Mouse (Mus musculus): ENCODE measurements around the gene Kat8.
A peak's percentile ranks its signal among the peaks of the same experiment; 100 is the strongest.
"Not testable (repeated sequence)": the region's sequence is repeated elsewhere in the genome, so short reads cannot be mapped to it uniquely, and the experiment has no call there.

Kat8 gene

DNA sequence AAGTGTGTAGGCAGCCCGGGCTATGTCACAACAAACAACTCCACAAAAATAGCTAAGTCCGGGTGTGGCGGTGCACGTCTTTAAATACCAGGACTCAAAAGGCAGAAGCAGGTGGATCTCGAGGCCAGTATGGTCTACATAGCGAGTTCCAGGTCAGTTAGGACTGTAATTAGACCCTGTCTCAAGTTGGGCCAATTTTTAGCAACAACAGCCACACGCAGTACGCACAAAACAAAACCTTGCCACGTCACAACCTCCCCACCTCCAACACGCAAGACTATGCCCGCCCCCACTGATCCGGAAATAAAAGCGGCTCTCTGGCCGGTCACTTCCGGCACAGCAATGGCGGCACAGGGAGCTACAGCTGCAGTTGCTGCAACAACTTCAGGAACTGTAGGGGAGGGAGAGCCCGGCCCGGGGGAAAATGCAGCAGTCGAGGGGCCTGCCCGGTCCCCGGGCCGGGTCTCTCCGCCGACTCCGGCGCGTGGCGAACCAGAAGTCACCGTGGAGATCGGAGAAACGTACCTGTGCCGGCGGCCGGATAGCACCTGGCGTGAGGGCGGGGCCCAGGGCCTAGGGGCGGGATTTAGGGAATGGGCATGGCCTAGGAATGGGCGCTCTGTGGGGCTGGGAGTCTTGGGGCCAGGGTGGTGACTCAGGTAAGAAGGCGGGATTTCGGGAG, at the start of gene Kat8:
Gene Kat8, plus strand, starts transcription at position 327 of the 682 bp plus-strand sequence.
- peak; percentile 85 to 88 for DNase-seq (ENCODE audit: low spot score in 2 of 2)

DNA sequence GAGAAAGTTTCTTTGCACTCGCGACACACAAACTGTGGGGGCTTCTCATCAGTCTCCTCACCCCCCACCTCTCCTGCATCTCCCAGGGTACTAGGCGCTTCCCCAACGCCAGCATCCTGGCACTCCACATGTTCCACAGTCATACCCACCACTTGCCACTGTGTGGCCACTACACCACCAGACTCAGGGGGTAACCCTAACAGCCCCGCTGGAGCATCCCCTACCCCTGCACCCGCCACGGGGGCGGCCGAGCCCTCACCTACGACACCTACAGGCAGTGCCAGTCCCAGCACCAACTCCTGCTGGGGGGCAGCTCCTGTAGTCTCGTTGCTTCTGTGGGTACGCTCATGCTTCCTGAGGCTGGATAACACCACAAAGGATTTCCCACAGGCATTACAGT, 45.9 kb upstream of the Kat8 start:
- DNase-seq (ENCODE audit: low spot score in 2 of 2), result no peak

DNA sequence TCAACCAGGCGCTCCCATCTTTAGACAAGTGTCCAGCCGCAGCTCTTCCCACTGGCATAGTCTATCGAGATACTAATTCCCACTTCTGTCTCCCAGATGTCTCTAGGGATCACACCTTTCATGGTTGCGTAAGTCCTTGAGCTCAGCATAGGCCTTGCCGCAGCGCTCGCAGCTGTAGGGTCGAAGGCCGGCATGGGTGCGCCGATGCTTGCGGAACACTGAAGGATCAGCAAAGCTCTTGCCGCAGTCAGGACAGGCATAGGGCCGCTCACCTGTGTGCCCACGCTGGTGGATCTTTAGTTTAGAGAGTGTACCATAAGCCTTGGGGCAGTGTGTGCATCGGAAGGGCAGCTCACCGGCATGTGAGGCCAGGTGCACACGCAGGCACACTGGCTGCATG, 44.7 kb upstream of the Kat8 start:
- no peak for DNase-seq (ENCODE audit: low spot score in 2 of 2)

DNA sequence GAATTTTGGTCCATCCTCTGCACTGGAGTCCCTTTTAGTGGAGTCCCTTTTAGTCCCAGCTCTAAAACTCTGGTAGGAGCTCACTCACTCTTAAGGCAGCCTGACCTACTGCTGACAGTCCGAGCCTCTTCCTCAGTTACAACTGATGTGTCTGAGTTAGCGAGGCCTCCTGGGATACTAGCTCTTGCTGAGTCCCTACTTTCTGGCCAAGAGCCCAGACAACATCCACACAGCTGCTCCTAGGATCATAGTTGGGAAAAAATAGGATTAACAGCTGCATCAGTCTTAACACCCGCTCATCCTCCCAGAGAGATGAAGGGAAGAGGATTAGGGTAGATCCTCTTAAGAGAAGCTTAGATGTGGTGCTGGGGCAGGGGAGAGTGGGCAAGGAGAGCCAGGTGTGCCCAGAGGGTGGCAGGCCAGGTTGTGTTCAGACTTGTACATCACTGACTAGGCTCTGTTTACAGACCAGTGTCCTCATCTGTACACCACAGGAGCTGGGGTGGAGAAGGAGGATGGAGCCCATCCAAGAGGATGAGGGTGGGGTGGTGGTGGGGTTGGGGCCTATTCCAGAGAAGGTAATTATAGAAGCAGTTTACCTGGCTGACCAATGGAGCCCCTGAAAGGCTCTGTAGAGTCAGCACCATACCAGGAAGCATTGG, 43.0 kb upstream of the Kat8 start:
- no peak for DNase-seq (ENCODE audit: low spot score in 2 of 2)

DNA sequence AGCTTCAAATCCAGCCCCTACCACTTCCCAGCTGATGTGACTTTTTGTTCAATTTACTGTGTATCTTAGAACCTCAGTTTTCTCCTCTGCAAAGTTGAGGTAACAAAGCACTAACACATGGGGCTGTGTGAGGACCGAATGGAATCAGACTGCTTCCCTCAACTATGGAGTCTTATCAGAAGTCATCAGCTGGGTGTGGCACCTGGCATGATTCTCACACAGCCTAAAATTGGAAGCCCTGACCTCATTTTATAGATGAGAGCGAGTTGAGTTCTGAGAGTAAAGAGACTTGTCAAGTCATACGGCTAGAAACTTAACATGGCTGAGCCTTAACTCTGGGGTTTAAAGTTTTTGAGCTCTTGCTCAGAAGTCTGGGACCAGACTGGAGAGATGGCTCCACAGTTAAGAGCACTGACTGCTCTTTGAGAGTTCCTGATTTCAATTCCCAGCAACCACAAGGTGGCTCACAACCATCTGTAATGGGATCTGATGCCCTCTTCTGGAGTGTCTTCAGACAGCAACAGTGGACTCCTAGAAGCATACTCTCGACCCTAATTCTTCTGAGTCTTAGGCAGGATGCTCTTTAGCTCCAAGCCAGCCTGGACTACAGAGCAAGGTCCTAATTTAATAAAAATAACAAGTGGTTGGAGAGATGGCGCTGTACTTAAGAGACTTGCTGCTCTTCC, 42.0 kb upstream of the Kat8 start:
- no peak for DNase-seq (ENCODE audit: low spot score in 2 of 2)

DNA sequence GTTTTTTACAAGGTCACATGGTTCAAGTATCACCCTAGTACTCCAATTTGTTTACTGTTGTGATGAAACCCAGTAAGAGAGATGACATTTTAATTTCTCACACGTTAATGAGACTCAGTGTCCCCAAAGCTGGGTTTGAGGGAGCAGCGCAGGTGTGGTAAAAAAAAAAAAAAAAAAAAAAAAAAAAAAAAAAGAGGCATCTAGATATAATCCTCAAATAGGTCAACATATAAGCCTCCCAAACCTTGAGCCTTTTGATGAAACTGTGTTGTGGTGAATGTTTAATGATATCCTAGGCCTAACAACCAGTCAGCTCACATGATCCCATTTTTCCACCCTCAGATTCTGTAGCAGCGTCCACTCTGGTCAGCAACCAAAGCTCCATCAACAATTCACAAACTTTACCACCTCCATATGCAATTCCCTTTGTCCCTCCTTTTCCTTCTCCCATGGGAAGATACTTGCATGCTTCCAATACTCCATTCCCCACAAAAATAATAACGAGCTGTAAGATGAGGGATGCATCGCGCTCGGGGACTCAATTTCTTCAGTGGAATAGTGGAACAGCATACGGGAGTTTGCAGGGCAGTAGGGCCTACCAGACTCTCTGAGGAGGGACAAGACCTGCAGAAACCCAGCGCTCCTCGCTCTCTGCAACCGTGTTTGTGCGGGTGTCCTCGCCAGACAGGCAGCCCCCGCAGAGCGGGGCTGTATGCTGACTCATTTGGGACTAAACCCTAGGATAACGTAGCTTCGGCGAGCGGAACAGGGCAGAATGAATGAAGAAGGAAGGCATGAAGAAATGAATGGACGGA, 37.3 kb upstream of the Kat8 start:
- no peak for DNase-seq (ENCODE audit: low spot score in 2 of 2)

DNA sequence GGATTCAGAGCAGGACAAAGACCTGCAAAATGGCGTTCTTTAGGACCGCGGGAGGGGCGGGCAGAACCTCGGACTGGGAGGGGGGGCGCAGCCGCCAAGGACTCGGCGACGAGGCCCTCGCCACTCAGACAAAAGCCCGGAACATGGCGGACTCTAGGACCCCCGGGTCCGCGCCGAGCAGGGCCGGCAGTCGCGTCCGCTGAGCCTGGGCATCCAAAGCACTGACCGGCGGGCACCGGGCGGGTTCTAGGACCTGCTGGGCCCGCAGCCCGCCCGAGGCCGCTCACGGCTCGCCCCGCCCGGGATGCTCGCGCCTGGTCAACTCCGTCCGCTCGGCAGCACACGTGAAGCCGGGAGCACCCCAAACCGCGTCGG, 36.7 kb upstream of the Kat8 start:
- peak; percentile 85 to 89 for DNase-seq (ENCODE audit: low spot score in 2 of 2)

DNA sequence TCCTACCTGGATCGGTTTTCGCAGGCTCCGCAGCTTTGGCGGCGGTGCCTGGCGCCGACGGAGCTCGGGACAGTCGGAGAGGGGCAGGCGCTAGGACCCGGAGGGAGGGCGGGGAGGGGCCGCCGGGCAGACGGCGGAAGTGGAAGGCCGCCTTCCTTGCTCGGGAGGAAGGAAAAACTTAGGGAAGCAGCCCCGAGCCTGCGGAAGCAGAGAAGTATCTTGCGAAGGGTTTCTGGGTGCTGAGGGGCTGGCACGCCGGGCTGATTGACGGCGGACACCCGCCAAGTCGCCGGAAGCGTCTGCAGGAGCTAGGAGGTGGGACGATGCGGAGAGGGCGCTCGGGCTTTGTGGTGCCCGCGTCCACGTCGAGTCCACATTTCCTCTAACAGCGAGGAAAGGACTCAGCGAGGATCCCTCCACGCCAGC, 36.3 kb upstream of the Kat8 start, which contains the start of gene Zfp646:
Gene Zfp646, plus strand, starts transcription at position 181 of the 426 bp plus-strand sequence.
- DNase-seq (ENCODE audit: low spot score in 2 of 2), result peak; percentile 70 to 75

DNA sequence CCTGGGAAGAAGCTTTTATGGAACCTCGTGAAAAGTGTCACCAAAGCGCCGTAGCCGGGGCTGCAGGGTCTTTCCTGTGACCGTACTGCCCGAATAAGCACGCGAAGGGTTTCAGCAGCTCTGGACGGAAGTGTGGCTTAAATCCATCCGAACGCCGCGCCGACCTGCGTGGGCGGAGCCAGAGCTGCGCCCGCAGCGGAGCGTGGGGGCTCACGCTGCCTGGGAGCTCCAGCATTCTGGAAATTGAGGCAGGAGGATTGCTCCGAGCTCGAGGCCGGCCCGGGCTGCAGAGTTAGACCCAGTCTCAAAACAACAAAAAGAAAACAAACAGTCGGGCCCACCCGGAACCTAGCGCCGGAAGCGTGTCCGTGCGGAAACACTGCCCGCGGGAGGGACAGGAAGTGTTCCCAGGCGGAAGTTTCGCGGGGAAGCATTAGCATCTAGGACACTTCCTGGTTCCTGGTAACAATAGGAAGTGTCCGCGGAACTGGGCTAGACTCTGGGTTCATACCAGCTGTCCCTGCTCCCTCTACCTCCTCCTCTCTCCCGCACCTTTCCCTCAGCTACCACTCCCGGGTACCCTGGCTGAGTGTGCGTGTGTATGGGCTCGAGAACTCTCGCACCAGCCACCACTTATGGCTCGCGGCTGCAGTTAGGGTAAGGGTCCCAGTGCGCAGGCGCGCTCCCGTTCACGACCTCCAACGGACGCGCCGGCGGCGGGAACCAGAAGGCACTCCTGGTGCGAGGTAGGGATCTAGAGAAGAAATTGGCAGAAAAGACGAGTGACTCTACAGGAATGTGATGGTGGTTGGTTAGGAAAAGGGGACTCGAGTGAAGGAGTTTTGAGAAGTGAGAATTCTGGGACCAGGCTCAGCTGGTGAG, 35.6 kb upstream of the Kat8 start, which contains the start of gene Zfp668:
Gene Zfp668, minus strand, starts transcription at position 362 of the 882 bp plus-strand sequence.
- peak; percentile 82 to 89 for DNase-seq (ENCODE audit: low spot score in 2 of 2)

DNA sequence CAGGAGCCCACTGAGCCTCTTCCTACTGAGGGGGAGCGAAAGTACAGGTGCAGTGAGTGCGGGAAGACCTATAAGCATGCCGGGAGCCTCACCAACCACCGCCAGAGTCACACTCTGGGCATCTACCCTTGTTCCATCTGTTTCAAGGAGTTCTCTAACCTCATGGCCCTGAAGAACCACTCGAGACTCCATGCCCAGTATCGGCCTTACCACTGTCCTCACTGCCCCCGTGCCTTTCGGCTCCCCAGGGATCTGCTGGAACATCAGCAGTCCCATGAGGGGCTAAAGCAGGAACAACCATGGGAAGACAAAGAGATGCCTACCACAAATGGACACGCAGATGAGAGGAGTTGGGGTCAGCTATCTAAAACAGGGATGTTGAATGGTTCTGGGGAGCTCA, 33.0 kb upstream of the Kat8 start:
- DNase-seq (ENCODE audit: low spot score in 2 of 2), result no peak

DNA sequence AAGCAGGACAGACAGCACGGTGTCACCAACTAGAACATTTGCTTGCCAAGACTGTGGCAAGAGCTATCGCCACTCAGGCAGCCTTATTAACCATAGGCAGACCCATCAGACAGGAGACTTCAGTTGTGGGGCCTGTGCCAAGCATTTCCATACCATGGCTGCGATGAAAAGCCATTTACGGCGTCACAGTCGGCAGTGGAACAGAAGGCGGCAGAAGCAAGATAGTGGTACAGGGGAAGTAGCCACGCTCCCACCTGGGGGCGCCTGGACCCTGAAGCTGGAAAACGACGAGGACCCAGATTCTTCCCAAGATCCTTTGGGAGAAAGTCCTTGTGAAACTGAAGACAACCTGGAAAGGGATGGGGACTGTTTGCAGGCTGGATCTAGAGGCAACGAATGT, 31.9 kb upstream of the Kat8 start:
- DNase-seq (ENCODE audit: low spot score in 2 of 2), result no peak

DNA sequence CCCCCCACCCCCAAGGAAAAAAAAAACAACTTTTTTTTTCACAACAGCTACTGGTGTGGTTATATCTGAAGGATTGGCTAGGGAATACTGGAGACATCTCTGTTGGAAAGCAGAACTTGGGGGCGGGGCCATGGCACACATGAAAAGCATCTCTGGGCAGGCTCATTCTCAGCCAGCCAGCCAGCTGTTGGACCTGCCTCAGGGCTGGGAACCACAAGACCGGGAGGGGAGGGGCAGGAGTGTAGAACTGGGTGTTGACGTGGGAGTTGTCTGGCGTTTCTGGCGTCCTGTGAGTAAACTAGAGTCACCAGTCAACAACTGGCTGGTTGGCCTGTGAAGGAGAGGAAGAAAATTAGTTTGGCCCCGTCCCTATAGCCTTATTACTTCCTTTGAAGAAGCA, 26.4 kb upstream of the Kat8 start:
- peak; percentile 58 to 79 for DNase-seq (ENCODE audit: low spot score in 2 of 2)

DNA sequence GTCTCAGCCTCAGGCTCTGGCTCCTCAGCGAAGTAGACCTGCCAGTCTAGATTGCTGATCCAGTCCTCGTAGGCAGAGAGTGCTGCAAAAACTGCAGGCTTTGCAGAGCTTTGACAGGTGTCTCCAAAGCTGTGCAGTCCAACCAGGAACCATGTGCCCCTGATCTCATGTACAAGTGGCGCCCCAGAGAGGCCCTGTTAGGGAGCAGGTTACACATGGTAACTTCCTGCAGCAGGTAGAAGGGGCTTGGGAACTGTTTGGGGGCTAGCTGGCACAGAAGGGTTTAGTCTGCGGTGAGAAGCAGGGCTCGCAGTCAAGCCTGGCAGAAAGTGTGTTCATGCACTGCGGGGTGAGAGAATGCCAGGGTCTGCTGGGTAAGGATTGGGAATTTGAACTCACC, 25.8 kb upstream of the Kat8 start:
- DNase-seq (ENCODE audit: low spot score in 2 of 2), result no peak

DNA sequence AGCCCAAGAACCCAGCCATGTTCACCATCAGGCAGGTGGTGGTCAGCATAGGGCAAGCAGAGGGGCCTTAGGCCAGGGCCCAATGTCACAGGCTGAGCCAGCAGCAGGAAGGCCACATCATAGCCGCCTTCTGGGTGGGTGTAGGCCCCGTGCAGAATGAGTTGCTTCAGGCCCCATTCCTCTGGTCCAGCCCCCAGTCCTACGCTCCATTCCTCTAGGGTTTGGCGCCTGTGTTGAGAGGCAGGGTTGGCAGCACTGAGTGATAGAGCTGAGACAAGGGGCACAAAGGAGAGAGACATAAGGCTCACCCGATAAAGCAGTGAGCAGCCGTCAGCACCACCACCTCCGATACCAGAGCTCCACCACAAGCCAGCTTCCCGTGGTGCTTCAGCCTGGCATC, 25.1 kb upstream of the Kat8 start:
- DNase-seq (ENCODE audit: low spot score in 2 of 2), result no peak

DNA sequence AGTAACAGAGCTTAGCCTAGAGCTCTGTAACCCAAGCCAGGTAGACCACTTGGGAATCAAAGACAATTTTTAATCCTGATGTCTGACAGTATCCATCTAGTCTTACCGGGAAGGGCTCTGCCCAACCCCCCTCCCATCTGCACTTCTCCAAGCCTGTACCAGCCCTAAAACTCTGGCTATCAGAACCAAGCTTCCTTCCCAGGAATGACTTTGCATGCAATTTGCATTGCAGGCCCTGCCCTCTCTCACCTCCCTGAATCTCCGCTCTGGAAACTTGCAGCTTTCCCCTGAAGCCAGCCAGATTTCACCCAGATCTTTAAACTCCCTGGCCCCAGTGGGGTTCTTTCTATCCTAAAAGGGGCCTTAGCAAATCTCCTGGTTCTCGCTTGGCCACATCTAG, 24.5 kb upstream of the Kat8 start:
- DNase-seq (ENCODE audit: low spot score in 2 of 2), result no peak

DNA sequence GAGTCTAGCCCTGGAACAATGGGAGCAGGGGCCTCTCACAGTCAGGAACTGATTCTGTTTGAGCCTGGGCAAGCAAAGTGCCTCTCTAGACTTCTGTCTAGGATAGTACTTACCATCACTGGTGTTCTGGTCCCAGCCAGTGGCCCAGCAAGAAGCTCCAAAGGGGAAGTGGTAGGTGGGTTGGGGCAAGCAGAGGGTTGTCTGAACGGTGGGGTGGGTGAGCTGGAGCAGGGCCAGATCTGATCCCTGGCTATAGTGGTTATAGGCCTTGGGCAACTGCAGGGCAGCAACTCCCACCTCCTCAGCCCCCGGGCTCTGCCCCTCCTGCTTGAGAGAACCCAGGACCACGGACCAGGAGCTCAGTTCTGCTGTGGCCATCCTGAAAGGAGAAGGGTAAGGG, 23.5 kb upstream of the Kat8 start:
- no peak for DNase-seq (ENCODE audit: low spot score in 2 of 2)

DNA sequence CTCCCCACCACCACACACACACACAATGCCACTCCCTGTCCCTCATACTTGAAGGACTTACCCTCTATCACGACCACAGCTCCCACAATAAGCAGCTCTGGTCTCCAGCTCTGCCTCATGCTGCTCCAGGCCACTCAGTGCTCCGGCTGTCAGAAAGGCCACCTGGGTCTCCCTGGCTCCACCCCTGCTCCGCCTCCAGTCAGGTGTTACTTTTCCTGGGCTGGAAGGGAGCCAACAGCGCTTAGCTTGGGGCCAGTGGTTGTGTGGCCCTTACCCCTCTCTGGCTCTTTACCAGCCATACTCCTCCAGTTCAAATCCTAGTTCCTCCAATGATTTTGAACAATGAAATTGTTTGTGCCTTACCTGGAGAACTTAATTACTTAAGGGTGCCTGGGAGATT, 21.5 kb upstream of the Kat8 start, which contains the start of gene Prss53:
Gene Prss53, minus strand, starts transcription at position 173 of the 400 bp plus-strand sequence.
- DNase-seq (ENCODE audit: low spot score in 2 of 2), result no peak

DNA sequence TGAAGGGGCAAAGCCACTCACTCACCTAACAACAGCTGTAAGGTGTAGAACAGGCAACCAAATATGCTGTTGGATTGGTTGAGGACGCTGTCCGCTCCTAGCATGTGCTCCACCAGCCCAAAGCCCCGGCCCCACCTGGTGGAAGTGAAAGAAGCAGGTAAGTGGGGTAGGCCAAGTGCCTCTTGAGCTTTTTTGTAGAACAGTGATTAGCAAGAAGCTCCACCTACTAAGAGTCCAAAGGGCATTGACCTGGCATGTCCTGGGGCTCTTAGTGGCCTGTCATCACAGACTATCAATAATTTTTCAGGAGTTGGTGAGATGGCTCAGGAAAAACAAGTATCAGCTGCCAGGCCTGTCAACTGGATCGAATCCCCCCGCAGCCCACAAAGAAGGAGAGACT, 17.8 kb upstream of the Kat8 start:
- DNase-seq (ENCODE audit: low spot score in 2 of 2), result no peak

DNA sequence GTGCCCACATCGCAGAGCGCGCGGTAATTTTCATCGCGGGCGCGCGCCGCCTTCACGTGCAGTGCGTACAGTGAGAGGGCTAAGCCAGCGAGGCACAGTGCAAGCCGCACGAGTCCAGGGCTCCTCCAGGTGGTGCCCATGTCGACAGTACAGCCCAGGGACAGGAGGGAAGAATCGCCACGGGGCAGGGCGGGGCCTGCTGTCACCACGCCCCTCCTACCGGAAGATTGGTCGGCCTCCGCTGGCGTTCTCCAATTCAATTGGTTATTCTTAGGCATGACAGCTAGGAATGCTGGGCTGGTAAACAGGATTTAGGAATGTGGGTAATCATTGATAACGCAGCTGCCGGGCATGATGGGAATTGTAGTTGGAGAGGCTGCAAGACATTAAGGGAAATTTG, 16.9 kb upstream of the Kat8 start, which contains the start of the genes Gm21974 and Vkorc1:
Gene Gm21974, minus strand, starts transcription at position 13 of the 400 bp plus-strand sequence.
Gene Vkorc1, minus strand, starts transcription at position 176 of the 400 bp plus-strand sequence.
- peak; percentile 92 to 97 for DNase-seq (ENCODE audit: low spot score in 2 of 2)

DNA sequence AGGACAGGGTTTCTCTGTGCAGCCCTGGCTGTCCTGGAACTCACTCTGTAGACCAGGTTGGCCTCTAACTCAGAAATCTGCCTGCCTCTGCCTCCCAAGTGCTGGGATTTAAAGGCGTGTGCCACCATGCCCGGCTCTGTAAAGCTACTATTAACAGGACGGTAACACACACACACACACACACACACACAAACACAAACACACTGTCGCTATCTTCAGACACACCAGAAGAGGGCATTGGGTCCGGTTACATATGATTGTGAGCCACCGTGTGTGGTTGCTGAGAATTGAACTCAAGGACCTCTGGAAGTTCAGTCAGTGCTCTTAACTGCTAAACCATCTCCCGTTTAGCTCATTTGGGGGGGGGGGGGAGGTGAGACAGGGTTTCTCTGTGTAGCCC, 16.4 kb upstream of the Kat8 start:
- DNase-seq (ENCODE audit: low spot score in 2 of 2), result not testable (repeated sequence)

DNA sequence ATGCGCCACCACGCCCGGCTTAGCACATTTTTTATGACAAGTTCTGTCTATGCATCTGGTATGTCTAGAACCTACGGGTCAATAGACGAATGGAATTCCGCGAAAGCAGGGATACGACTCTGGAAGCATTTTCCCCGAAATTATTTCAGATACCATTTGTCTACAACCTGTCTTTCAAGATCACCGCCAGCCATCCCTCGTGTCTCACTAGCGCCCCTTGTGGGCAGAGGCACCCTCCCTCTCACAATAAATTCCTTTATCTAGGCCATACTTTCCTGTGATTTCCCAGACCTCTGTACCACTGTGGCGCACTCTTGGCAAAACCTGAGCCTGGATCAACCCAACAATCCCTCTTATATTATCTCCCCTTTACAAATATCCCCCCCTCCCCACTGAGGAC, 15.9 kb upstream of the Kat8 start:
- peak in 1 of 2 experiments; percentile 51 for DNase-seq (ENCODE audit: low spot score in 2 of 2)

All from urinary bladder, postnatal 36 days (tissue).